Mouse (Mus musculus) heart, postnatal 0 days (tissue): ENCODE data around the gene Tmem222.

Experiments used
- CTCF ChIP-seq: IDR thresholded peaks from 2 replicates; pipeline ENCODE4 v1.5.1; 2016; ENCODE audit warnings: antibody characterized with exemption, control low read depth, low read depth
- EP300 ChIP-seq: IDR thresholded peaks from 2 replicates; pipeline ENCODE4 v1.6.1; 2016; ENCODE audit warnings: antibody characterized with exemption, low read depth

DNA sequence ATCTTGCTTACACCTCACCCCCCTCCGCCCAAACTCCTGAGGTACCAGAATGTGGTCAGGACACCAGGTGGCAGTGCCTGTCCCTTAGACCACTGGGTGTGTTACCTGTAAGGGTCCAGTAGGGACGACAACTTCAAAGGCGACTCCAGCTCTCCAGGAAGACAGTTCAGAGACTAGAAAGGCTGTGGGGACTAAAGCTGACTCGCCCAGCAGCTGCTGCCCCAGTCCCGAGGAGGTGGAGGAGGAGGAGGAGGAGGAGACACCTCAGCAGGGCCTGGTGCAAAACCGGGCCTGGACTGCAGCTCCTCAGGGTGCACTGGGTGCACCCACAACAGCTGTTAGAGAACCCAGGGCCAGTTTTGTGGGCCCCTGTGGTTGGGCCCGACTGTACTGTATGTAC is 14.7 kb downstream of the Tmem222 start, which contains the start of gene Sytl1:
- TF ChIP-seq CTCF: no peak
- no peak for TF ChIP-seq EP300
